Comparison of ENCODE assay signal across 9 mouse cellular contexts in the genomic region with DNA sequence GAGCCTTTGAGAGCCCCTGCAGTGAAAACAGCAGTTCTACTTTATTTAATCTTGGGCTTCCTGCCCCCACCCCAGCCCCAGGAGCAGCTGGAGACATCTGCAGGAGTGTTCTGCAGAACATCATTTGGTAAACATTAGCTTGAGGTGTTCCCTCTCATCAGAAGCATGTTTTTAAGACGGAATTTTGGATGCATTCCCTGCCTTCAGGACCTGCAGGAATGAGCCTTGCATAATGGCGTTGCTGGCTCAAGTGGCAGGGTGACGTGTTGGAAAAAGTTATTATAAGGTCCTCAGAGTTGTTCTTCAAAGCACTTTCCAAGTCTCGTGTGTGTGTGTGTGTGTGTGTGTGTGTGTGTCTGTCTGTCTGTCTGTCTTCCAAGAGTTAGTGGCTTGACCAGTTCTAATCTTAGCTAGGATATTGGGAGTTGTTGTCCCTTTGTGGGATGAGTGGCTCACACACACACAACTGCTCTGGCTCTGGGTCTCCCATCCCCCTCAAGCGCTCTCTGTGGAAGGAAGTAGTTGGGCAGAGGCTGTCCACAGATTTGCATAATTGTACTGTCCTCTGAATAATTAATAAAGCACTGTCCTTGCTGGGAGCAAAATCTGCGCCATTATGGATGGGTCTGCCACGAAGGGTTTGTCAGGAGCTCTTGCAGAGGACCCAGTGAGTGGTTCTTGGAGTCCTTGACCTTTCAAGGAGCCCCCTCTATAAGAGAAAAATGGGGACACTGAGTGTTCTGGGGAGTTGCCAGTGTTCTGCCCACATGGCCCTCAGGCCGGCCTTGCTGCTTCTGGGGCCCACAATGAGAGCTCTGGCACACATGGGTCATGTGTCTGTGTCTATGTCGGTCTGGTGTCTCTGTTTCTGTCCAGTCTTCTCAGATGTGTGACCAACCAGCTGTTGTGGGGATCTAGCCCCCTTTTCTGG.
DNase-seq lines count a peak whose midpoint lies in the region; ATAC-seq lines count a peak whose summit lies in the region.
"Had no signal": no experiment of that assay in that cellular context is flagged by ENCODE, and none has a peak within 500 bp of the region (broad histone marks: within the 10 kb centered on the region; RNA-seq: fewer than 3 reads in every experiment).

No protein-coding gene starts in this region.

- ATAC-seq in embryonic facial prominence, embryonic 13.5 days (ENCODE audit: insufficient number of reproducible peaks, insufficient read depth, low FRiP score, low TSS enrichment, low read depth) = no peak
- no peak for ATAC-seq in erythroblast, adult 5-6 weeks (replicated peaks; ENCODE audit: low FRiP score, poor library complexity, severe bottlenecking)

- H3K4me3 ChIP-seq in embryonic facial prominence, embryonic 13.5 days = no peak overlapping the region
- H3K4me3 ChIP-seq: hindbrain, embryonic 15.5 days had no signal

- DNase-seq in adrenal gland, postnatal 10 days = peak; percentile 59
- DNase-seq in heart, postnatal 36 days = peak; percentile 64 to 79
- DNase-seq in lung, postnatal 14 days = peak; percentile 83
- no peak for DNase-seq in c-Kit-positive CD71-positive TER-119-positive erythroid progenitor cells, embryonic 14.5 days (ENCODE audit: low spot score)
- DNase-seq in right cerebral cortex, postnatal 4 days = no peak
- DNase-seq in frontal cortex, postnatal 25 days (ENCODE audit: low spot score in 2 of 2) = no peak

- H3K27me3 ChIP-seq in embryonic facial prominence, embryonic 13.5 days = no peaks in the 10 kb centered on the region
- H3K27me3 ChIP-seq: hindbrain, embryonic 15.5 days had no signal

- peaks cover 98% of the 10 kb centered on the region for H3K4me1 ChIP-seq in embryonic facial prominence, embryonic 13.5 days

- H3K9ac ChIP-seq in embryonic facial prominence, embryonic 13.5 days = no peak overlapping the region
- H3K9ac ChIP-seq: hindbrain, embryonic 15.5 days had no signal

- 60% methylated on average over 9 of the region's 9 CpGs for WGBS in embryonic facial prominence, embryonic 13.5 days

- peaks cover 16% of the 10 kb centered on the region for H3K36me3 ChIP-seq in embryonic facial prominence, embryonic 13.5 days
- H3K36me3 ChIP-seq: hindbrain, embryonic 15.5 days had no signal

- peak overlapping the region; percentile 76 for H3K27ac ChIP-seq in embryonic facial prominence, embryonic 13.5 days
- H3K27ac ChIP-seq: hindbrain, embryonic 15.5 days had no signal

- H3K4me2 ChIP-seq in embryonic facial prominence, embryonic 13.5 days = 0 out of 2 replicates have a peak overlapping the region, but pooled peaks have one; percentile 9
- H3K4me2 ChIP-seq: hindbrain, embryonic 15.5 days had no signal

- H3K9me3 ChIP-seq in embryonic facial prominence, embryonic 13.5 days = no peaks in the 10 kb centered on the region
- H3K9me3 ChIP-seq: hindbrain, embryonic 15.5 days had no signal

- intact Hi-C loops in heart, postnatal 36 days (cut with DNase I) = no loop called here

Comparison
In these comparisons a context has a peak if more than half of its experiments do, and no peak if none do; other contexts are left out.
1. DNase-seq: peak in adrenal gland, postnatal 10 days (single experiment), heart, postnatal 36 days (2 of 2) and lung, postnatal 14 days (single experiment); none in c-Kit-positive CD71-positive TER-119-positive erythroid progenitor cells, embryonic 14.5 days (single experiment), right cerebral cortex, postnatal 4 days (single experiment) and frontal cortex, postnatal 25 days (0 of 2).